Comparison of ENCODE assay signal across 8 mouse cellular contexts in genomic region chr13:74807446-74808151, GRCm38 (mm10). TPM values are rescaled to one million over a fixed set of nuclear protein-coding genes. Genes with fewer than 3 reads are reported as not detected.
DNase-seq lines count a peak whose midpoint lies in the region; ATAC-seq lines count a peak whose summit lies in the region.

No protein-coding gene starts in this region.

- DNase-seq in left cerebral cortex, postnatal 36 days (ENCODE audit: low spot score in 2 of 2) = peak; percentile 3 to 10
- DNase-seq in left cerebral cortex, adult 11 months (ENCODE audit: low spot score) = no peak
- peak; percentile 8 for DNase-seq in cerebellum, adult 8-10 months
- peak; percentile 41 for DNase-seq in forelimb bud, embryonic 11.5 days (ENCODE audit: low read depth, low spot score)
- DNase-seq in hindbrain, embryonic 10.5 days (ENCODE audit: low spot score) = peak; percentile 73
- peak; percentile 67 for DNase-seq in spleen, postnatal 14 days (ENCODE audit: low spot score in 2 of 2)

- H3K4me1 ChIP-seq in hindbrain, embryonic 10.5 days (replicated peaks) = peaks cover 15% of the 10 kb centered on the region
- 0 out of 2 replicates have a peak, but pooled peaks cover 5% of the 10 kb centered on the region for H3K4me1 ChIP-seq in limb, embryonic 13.5 days
- peaks cover 14% of the 10 kb centered on the region for H3K4me1 ChIP-seq in midbrain, embryonic 13.5 days (replicated peaks)

- peak overlapping the region; percentile 67 for H3K4me3 ChIP-seq in hindbrain, embryonic 10.5 days
- H3K4me3 ChIP-seq in limb, embryonic 13.5 days = peak overlapping the region; percentile 62
- H3K4me3 ChIP-seq in midbrain, embryonic 13.5 days (replicated peaks) = peak overlapping the region; percentile 64

- peak; percentile 85 for ATAC-seq in limb, embryonic 13.5 days (ENCODE audit: low FRiP score, low read depth)
- ATAC-seq in midbrain, embryonic 13.5 days = peak; percentile 92

- peak overlapping the region; percentile 85 for H3K4me2 ChIP-seq in limb, embryonic 13.5 days (replicated peaks)
- H3K4me2 ChIP-seq in midbrain, embryonic 13.5 days (replicated peaks) = peak overlapping the region; percentile 96

- intact Hi-C loops in left cerebral cortex, postnatal 36 days (cut with DNase I) = no loop called here

- peak overlapping the region; percentile 72 for H3K9ac ChIP-seq in limb, embryonic 13.5 days
- peak overlapping the region; percentile 69 for H3K9ac ChIP-seq in midbrain, embryonic 13.5 days (replicated peaks)

- no peaks in the 10 kb centered on the region for H3K36me3 ChIP-seq in hindbrain, embryonic 10.5 days
- no peaks in the 10 kb centered on the region for H3K36me3 ChIP-seq in limb, embryonic 13.5 days
- H3K36me3 ChIP-seq in midbrain, embryonic 13.5 days = no peaks in the 10 kb centered on the region

- H3K27me3 ChIP-seq in hindbrain, embryonic 10.5 days (ENCODE audit: insufficient read depth, poor library complexity, severe bottlenecking) = no peaks in the 10 kb centered on the region; the same call in 1 of the 2 replicates
- H3K27me3 ChIP-seq in limb, embryonic 13.5 days = no peaks in the 10 kb centered on the region
- peaks cover 16% of the 10 kb centered on the region; the same call in 1 of the 2 replicates for H3K27me3 ChIP-seq in midbrain, embryonic 13.5 days

- WGBS in hindbrain, embryonic 10.5 days = under 1% methylated on average over 31 of the region's 31 CpGs
- under 1% methylated on average over 31 of the region's 31 CpGs for WGBS in limb, embryonic 13.5 days
- WGBS in midbrain, embryonic 13.5 days = 2% methylated on average over 31 of the region's 31 CpGs

- no peaks in the 10 kb centered on the region for H3K9me3 ChIP-seq in hindbrain, embryonic 10.5 days
- H3K9me3 ChIP-seq in limb, embryonic 13.5 days = no peaks in the 10 kb centered on the region
- no peaks in the 10 kb centered on the region for H3K9me3 ChIP-seq in midbrain, embryonic 13.5 days

- H3K27ac ChIP-seq in hindbrain, embryonic 10.5 days = peak overlapping the region; percentile 88
- no peak overlapping the region for H3K27ac ChIP-seq in limb, embryonic 13.5 days
- H3K27ac ChIP-seq in midbrain, embryonic 13.5 days = no peak overlapping the region

RNA-seq across cellular contexts. Expression of gene Cast, which starts 1.0 kb away (rescaled TPM):
- total RNA-seq in left cerebral cortex, postnatal 36 days (2021) = 1 to 10 TPM; 6.3 to 9.2 TPM
- polyA plus RNA-seq in hindbrain, embryonic 10.5 days (2016; fragmentation: Nextera tagmentation; extraction: Ambion mirVana) = 14.4 and 17.6 TPM in 2 replicates
- polyA plus RNA-seq in limb, embryonic 13.5 days (2015; fragmentation: Nextera tagmentation; extraction: Ambion mirVana) = 34.1 and 34.3 TPM in 2 replicates
- polyA plus RNA-seq in midbrain, embryonic 13.5 days (2015; fragmentation: Nextera tagmentation; extraction: Ambion mirVana) = 6.8 and 7.3 TPM in 2 replicates
